Mouse (Mus musculus): Measurements from ENCODE around the gene Col18a1.
A peak's percentile ranks its signal among the peaks of the same experiment; 100 is the strongest.

Gene Col18a1

DNA sequence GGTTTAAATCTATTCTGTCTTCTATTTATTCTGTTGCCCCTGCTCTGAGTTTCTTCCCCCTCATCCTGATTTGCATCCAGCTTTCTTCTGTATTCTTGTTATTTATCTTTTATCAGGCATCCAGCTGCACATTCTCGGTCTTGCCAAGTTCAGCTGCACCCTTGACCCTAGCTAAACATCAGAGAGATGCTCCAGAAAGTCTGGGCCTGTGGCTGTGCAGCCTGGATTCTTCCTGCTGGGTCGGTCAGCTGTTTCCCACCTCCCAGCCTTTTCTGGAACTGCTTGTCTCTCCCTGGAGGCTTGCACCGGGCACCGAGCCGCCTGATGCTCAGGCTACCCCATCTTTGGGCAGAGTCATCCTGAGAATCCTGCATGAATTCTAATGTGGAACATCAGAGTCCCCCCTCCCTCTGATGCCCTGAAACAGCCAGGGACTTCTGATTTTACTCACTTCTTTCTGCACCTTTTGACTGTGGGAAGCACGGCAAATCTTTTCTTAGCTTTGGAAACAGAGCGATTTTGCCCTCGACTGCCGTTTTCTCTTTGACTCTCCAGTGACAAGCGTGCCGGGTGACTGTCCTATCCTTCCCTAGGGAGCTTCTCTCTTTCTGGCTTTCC is 103.8 kb downstream of the Col18a1 start:
- DNase-seq (ENCODE audit: low spot score) = no peak

DNA sequence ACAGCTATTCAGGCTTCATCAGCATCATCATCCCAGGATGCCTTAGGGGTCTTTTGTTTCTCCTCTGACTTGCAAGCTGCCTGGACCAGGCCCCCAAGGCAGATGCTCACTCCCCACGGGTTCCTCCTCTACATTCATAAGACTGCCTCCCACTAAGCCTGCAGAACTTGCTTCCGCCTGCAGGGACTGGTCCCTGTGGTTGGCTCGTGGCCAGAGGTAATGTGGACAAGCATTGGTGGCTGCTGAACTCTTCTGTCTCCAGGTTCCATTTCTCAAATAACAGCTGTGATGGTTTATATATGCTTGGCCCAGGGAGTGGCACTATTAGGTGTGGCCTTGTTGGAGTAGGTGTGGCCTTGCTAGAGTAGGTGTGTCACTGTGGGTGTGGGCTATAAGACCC is 104.9 kb downstream of the Col18a1 start:
- DNase-seq (ENCODE audit: low spot score) = no peak

DNA sequence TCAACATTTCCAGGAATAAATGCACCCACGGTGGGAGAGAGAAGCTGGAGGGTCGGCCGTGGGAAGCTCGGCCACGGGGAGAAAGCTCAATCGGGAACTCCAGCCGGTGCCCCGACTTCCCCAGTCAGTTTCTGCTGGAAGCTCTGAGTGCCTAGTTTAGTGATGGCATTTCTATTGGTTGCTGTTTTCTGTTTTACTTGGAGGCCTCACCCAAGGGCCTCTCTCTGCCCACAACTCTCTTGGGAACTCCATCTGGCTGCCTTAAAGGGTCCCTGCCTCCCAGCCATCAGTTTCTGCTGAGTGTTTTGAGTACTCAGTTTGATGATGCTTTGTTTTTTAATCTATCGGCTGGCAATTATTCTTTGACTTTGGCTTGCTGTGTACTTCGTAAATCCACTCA is 109.6 kb downstream of the Col18a1 start:
- no peak for DNase-seq (ENCODE audit: low spot score)

DNA sequence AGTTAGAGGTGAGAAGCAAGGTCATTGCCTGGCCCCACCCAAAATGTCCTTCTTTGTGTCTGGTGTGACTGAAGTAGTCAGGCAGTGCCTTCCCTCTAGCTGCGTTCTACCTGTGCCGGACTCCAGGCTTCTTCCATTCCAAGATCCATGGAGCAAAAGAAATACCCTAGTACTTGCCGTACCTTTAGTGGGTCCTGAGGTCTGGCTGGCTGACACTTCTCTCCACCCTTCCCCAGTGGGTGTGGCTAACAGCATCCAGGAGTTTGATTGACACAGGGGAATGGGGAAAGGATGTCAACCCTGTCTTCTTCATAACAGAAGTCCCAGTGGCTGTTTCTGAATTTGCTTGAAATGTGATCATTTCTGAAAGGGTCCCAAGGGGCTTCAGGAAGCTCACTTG is 117.7 kb downstream of the Col18a1 start:
- no peak for DNase-seq (ENCODE audit: low spot score)

DNA sequence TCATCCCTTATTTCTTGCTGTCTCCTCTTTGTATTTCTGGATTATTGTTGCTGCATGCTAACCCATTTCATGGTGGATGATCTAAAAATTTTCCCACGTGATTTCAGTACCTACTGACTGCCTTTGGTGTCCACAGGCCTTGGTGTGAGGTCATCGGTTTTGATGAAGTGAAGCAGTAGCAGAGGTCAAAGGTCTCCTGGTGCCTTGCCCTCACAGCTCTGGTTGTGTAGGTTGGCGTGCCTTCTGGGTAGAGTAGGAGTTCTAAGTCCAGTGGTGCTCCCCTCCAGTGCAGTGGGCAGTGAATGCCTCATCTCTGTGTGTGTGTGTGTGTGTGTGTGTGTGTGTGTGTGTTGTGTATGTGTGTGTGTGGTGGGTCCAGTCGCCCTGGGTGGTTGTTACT is 118.2 kb downstream of the Col18a1 start:
- no peak for DNase-seq (ENCODE audit: low spot score)

DNA sequence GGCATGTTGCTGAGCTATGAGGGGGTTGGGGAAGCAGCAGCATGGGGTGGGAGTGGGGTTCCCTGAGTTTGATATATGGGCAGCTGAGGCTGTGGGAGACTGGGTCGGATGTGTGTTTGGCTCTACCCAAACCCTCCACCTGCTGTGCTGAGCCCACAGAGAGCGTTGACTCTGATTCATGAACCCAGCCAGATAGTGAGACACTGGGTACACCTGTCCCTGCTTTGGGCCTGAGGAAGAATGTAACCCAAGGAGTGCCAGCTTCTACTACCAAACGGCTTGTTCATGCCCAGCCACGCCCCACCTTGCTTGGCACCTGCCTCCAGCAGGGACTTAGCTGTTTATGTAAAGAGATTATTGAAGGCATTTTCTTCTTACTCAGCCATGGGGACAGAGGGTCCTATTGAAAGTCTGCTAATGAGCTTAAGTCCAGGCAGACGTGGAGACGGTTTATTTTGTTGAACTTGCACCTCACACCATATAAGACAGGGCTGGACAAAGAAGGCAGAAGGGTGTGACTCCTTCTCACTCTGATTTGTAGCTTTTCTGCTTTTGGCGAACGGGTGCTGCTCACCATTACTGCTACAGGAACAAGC is 127.7 kb downstream of the Col18a1 start:
- DNase-seq (ENCODE audit: low spot score) = no peak

DNA sequence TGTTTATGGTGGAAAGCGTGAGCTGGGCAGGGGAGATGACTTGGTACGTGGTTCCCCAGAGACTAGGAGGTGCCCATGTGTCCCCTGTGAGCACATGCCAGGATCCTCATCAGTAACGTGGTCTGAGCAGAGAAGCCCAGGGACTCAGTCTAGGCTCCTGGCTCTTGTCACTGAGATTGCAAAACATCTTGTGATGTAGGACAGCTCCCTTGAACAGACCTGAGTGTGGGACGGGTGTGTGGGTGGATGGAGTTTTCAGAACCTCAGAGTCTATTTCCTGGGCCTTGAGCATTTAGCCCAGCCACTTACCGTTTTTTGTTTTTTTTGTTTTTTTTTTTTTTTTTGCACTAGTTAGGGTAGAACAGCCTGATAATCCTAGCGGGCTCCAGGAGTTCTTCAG is 130.9 kb downstream of the Col18a1 start:
- DNase-seq (ENCODE audit: low spot score) = peak; percentile 53

DNA sequence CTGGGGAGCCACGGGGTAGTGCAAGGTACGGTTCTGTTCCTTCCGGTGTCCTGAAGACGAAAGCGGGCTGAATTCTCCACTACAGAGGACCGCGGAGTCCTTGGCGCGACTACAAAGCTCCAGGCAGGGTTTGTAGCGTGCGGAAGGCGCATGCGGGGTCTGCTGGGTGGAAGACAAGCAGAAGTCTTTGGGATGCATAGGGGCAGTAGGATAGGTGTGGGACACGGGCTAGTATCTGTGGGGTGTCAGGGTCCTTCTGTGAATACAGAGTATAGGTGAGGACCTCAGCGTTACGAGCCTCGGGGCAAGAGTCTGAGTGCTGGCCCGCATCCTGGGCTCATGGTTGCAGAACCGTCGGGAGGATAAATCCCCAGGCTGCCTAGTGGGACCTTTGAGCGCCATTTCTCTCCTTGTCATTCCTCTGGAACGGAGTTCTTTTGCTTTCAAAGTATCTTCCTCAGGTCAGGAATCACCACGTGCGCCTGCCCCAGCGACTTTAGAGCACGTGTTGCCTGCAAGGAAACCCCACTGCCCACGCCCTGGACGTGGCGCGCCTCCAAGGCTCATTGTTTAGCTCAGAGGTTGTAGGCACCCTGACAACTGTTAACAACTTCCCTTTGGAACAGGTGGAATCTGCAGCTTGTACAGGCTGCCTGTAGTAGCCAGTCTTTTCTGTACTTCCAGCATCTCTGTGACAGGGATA is 132.9 kb downstream of the Col18a1 start:
- DNase-seq (ENCODE audit: low spot score) = peak; percentile 25

DNA sequence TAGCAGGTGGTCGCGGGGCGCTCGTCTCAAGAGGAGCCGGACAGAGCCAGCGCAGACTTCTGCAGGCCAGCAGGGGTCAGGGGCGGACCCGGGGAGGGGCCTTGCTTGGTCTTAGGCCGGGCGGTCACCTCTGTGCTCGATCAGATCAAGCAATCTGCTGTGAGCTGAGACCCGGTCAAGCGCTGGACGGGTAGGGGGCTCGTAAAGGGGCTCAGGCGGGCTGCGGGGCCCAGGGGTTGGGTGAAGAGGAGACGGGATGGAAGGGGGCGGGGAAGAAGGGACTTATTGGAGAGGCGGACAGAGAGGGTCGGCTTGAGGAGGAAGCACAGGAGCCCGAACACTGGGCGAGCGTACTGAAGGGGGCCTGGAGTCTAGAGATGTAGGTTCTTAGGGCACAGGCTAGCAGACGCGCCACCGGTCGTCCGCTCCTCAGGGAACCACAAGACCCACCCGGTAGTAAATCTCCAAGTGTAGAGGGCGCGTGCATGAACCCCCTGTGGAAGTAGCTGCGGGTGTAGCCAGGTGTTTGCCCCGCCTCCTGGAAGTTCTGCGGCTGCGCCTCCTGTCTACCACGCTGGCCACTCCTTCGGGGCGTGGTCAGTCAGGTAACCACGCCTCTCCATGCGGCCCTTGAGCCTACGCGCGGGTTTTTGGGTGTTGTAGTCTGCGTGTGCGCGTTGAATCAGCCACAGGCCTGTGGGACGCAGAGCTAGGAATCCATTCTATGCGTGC is 133.6 kb downstream of the Col18a1 start:
- DNase-seq (ENCODE audit: low spot score) = peak; percentile 92

DNA sequence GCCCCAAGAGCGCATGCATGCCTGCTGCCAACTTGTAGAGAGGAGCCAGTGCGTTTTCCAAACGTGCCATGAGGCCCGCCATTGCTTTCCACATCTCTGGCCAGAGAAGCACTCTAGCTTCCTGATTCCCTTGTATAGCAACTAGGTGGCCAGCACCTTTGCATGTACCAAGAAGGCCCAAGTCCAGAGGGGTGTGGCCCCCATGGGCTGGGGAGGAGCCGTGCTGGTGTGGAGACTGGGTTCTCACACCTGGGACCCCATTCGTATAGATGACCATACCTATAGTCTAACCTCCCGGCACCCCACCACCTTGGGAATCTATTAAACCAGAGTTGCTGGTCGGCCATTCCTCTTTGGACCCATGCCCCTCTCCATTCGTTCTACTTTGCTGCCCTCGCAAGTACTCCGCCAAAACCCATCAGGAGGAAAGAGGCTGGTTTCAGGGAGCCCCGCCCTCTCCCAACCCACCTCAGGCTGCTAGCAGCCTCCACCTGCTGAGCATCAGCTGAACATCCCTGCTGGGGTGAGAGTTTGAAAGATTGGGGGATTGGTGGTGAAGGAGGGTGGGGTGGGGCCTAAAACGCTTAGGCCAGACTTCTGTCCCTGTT is 134.5 kb downstream of the Col18a1 start, which contains the start of gene Slc19a1:
TSS of gene Slc19a1 (plus strand) at position 474 of the 608 bp plus-strand sequence.
- no peak for DNase-seq (ENCODE audit: low spot score)

DNA sequence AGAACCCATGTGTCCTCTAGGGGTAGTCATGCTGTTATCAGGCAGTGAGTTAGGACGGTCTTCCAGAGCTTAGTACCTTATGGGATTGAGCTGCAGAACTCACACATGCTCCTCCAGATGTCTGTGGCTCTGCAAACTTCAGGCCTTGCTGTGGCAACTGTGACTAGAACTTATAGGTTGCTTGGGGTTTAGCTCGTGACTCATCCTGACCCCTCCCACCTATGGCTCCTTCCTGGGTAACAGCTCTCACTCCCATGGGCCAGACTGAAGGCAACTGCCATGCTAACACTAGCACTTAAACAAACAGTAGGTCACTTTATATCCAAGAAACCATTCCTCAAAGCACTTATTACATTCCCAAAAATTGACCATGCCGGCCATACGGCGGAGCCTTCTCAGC is 135.7 kb downstream of the Col18a1 start:
- DNase-seq (ENCODE audit: low spot score) = no peak

DNA sequence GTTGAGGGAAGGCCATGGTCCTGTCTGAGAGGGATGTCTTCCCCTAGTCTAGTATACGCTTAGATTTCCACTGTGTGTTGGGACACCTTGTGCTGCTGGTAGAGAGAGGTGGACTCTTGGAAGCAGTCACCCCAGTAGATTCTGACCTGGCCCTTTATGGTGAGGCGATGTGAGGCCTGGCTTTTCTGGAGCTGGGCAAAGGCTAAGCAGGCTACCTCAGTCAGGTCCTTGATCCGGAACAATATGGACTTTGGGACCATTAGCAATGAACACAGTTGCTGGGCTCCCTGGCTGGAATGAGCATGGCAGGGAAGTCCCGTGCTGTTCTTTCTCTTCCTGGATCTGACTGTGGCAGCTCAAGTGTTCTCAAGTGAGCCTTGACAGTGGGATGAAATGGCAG is 136.6 kb downstream of the Col18a1 start:
- no peak for DNase-seq (ENCODE audit: low spot score)

DNA sequence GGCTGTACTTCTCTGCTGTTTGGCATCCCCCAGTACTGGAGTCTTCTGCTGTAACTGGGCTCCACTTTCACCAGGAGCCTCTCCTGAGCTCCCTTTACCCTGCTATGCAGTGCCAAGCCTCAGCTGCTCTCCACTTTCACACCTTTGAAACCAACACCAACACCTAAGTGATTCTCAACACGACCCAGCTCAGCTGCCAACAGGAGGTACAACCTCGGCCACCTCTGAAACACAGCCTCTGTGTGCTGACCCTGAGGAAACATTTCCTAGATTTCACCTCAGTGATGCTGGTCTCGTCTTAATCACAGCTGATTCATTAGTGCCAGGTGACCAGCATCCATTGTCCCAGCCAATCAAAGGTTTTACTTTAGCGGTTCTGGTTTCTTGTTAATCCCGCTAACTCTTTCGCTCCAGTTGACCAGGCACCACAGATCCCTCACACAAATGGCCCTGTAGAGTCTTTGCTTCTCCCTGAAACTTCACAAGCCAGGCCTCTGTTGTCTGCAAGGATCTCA is 137.5 kb downstream of the Col18a1 start:
- DNase-seq (ENCODE audit: low spot score) = no peak

DNA sequence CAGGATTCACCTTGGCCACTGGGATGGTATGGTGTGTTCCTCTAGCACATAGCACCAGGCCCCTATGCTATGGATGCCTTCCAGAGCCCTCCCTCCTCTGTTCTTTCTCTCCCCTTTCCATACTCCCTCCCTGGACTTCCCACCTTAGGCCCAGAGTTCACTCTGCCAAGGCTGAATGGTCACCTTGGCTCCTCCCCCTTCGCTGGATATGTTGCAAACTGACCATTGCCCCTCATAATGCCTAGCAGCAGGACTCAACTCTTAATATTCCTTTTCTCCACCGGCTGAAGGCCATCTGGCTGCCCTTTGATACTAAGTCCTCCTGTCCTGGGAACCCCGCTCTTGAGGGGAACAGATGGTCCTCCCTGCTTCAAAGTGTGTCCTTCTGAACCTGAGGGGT is 139.4 kb downstream of the Col18a1 start:
- no peak for DNase-seq (ENCODE audit: low spot score)

DNA sequence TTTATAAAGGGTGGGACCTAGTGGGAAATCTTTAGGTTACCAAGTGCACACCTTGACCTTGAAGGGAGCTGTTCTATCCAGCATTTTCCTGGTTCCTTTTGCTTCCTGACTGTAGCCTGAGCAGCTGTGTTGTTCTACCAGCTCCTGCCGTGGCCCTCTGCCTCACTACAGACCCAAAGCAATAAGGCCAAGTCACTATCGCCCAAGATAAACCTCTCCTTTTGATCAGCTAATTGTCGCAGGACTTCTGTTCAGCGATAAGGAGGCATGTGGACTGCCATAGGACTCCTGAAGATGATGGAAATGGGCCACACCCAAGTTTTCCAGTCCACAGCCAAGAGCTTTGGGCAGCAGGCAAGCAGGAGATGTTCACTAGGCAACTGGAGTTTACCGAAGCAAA is 142.1 kb downstream of the Col18a1 start:
- no peak for DNase-seq (ENCODE audit: low spot score)

DNA sequence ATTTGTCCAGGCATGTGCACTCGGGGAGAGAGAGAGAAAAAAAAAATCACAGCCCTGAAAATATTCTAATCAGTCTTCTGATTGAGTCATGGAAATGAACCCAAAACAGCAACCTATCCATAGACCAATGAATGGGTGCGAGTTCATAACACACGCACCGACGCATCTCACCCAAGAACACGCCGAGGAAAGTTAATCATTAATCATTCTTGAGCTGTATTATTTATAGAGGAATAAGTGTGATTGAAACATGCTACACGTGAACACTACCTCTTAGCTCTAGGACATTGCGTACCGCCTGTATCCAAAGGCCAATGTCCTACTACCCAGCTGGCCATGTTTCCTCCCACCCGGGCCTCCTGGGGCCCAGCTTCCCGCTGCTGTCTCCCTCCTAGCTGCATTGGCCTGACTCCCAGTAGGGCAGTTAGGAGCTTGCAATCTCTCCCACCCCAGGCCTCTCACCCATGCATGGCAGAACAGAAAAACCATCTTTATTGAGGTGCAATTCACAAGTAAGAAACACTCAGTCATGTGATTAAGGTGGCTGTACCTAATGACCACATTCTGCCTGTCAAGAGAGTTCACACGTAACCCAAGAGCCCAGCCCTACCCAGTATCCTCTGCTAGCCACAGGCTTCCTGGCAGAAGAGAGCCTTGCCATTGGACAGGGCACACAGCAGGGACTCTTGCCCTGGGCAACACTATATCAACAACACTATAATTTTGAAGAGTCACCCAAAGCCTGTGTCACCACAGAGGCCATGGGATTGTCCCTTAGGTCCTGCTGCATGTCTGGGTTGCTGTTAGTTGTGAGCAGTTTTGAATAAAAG is 143.8 kb downstream of the Col18a1 start:
- DNase-seq (ENCODE audit: low spot score) = no peak

DNA sequence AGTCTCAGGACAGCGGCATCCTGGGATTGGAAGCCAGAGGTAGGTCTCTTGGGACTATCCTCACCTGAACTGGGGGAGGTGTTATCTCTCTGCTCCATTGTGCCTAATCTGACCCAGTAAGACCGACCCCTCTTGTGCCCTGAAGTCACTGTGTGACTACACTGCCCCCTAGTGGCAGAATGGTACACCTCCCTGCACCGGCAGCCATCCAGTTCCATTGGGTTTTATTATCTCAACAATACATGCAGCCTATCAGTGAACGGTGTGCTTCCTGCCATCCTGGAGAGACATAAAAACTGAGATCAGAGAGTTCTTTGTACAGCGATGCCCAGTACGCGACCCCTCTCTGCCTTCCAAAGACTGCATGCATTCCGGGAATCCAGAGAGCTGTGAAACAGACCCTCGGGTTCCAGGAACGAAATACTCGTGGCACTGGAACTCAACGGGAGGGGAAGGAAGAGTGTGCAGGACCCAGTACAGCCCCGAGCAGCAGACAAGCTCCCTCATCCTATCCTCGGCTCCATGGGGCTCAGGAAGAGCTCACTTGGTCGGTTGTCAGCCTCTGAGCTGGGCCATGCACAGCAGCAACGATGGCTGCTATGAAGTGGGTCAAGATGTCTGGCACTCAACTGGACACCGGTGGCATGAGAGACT is 144.8 kb downstream of the Col18a1 start:
- DNase-seq (ENCODE audit: low spot score) = peak; percentile 70

DNA sequence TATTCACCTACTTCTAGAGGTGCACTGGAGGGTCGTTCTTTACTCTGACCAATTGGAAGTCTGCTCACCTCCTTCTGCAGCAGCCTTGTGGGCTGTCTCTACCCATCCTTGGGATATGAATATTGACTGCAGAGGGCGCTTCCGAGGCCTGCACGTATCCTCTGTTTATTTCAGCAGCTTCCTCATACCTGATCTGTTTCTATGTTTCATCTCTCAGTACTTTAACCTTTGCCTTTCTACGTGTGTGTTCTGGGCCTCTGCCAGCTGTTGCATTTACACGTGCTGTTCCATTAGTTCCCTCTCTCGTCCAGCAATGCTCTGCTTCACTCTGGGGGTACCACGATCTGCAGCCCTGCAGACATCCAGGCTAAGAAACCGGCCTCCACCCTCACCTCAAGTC is 148.7 kb downstream of the Col18a1 start:
- no peak for DNase-seq (ENCODE audit: low spot score)

DNA sequence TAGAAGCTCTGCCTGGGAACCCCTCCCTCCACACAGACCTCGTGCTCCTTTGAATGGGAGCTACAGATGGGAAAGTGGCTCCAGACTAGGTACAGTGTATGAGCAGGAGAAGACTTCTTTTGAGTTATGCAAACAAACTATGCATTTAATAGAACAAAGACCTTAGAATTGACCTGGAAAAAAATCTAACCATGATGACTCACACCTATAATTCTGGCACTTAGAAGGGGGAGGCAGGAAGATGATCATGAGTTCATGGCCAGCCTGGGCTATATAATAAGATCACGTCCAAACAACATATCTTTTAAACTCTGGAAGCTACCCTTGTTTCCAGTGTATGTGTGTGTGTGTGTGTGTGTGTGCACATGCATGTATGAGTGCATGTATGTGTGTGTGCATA is 149.3 kb downstream of the Col18a1 start:
- DNase-seq (ENCODE audit: low spot score) = no peak

DNA sequence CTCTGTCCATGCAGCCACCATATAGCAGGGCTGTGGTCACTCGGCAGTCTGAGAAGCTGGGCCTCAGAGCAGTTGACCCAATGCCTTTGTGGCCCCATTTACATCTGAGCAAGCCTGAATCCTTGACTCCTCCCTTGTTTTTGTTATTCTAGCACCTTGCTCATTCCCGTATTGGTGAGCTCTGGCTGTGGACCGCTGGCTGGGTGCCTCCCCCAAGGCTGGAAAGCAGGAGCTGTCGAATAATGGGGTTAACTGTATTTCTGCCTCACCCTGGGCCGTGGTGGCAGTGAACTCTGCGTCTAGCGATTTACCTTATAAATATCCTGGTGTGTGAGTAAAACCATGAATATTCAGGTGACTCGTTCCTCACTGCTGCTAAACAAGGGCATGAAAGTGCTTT is 149.8 kb downstream of the Col18a1 start:
- no peak for DNase-seq (ENCODE audit: low spot score)

DNA sequence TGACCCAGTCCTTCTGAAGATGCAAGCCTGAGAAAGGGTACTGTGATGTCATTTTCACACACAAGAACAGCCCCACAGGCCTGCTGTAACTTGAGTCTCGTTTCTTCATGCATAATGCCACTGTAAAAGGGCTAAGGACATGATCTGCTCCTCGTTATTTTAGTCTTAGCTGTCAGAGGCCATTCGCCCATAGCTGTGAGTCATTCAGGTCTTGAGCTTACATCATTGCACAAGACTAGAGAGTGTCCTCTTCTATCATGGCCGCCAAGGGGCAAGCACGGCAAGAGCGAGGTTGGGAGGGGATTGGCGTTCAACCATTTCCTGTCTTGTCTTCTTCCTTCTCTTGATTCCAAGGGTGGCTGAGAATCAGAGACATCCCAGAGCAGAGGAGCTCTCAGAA is 150.3 kb downstream of the Col18a1 start:
- no peak for DNase-seq (ENCODE audit: low spot score)

Data from left cerebral cortex, adult 11 months (tissue).